Mouse (Mus musculus) left cerebral cortex, postnatal 25 days (tissue): ENCODE data around the gene Stard3nl. TPM values are rescaled to one million over a fixed set of nuclear protein-coding genes. Genes with fewer than 3 reads are reported as not detected.
A peak's percentile ranks its signal among the peaks of the same experiment; 100 is the strongest.
"Not testable (repeated sequence)": the region's sequence is repeated elsewhere in the genome, so short reads cannot be mapped to it uniquely, and the experiment has no call there.

ENCODE experiments used
- DNase-seq, 2 experiments: peaks; one replicate each; pipeline ENCODE4 v3.0.0; 2022; ENCODE audit warnings: low spot score in 2 of 2, mixed read lengths in 1 of 2
- intact Hi-C: fragments of 180-260 bp; cut with DNase I; formaldehyde crosslinking; loops from one replicate; pipeline ENCODE4 v1.15.1; 2025
- total RNA-seq, 2 experiments: library from RNA; stranded (reverse); gene quantifications; 2 replicates each; pipeline ENCODE4 v1.2.3; 2021

Stard3nl gene
- total RNA-seq, 2 experiments from 2014 or later: 59.7 to 62.5 TPM

DNA sequence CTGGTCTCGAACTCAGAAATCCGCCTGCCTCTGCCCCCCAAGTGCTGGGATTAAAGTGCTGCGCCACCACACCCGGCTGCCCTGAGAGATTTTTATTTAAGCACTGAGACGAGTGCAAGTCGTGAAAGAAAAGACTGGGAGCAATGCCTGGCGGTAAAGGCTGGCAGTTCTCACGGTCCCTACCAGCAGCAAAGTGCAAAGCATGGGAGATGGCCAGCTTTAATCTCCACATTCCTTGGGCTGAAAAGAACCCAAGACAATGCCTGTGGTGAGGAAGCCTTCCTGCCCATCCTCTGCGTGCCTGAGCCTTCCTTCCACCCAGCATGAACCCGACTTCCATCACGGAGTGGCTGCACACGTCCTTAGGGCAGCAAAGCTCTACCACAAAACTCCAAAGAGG is 5.7 kb downstream of the Stard3nl start:
- intact Hi-C loops: no loop called here
- DNase-seq: no peak

DNA sequence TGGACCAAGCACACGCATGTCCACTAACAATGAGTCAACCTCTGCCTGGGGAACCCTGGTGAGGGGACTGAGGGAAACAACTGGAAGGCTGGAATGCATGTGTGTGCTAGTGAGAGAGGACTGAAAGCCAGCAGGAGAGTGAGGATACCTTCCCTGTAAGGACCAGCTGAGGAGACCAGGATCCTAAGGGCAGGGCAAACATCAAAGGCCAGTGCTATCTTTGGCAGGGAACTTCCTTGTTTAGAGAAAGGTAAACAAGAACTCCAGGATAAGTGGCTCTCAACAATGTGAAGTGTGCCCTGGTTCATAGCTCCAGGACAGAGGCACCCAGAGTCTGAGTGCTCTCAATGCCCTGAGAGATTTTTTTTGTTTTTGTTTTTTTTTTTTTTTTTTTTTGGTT is 6.2 kb downstream of the Stard3nl start:
- DNase-seq: no peak
- intact Hi-C loops: no loop called here

- intact Hi-C loops: no loop called here
- DNase-seq: no peak
Measured at GRCm38 (mm10) chr13:19385226-19385625, 10.4 kb downstream of the Stard3nl start.

GRCm38 (mm10) chr13:19381112-19381828 is 14.3 kb downstream of the Stard3nl start:
- intact Hi-C loops: no loop called here

GRCm38 (mm10) chr13:19379313-19379712 is 16.3 kb downstream of the Stard3nl start:
- intact Hi-C loops: no loop called here

More at GRCm38 (mm10) chr13:19381112-19381828, 14.3 kb downstream of the Stard3nl start:
- no peak for DNase-seq

DNA sequence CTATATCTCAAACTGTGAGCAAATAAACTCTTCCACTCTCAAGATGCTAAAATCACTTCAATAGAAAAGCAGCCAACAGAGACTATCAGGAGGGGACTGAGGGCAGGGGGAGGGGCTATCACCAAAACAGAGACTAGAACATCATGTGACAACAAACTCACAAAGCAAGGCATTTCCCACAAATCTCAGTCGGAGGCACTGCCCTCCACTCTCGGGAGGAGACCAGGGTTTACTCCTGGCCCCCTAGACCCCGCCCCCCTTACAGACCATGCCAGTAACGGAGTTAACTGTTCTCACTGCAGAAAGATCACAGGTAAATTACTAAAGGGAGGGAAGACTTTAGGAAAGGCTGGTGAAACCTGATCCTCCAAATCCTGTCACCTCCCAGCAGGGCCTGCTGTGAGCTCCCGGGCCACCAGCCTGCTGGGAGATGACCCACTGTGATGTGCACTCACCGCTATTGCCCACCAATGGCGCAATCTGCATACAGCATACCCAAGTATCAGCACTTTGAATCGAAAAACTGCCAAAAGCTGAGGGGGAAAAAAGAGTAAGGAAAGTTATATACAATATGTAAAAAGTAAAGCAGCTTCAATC is 23.4 kb downstream of the Stard3nl start:
- DNase-seq: no peak
- intact Hi-C loops: no loop called here

More at GRCm38 (mm10) chr13:19379313-19379712, 16.3 kb downstream of the Stard3nl start:
- DNase-seq: no peak

DNA sequence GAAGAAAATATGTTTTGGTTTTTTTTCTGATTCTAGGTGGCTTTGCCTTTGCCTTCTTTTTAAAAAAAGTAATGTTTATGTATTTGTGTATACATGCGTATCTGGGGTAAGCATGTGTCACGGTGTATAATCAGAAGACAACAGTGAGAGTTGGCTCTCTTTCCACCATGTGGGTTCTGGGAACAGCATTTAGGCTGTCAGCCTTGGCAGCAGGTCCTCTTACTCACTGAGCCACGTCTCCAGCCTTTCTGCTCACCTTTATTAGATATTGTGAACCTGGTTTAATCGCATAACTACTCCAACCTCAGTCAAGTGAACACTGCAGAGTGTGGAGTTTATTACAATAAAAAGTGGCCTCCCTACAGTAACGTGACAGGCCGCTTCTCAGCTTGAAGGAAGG is 26.8 kb downstream of the Stard3nl start:
- intact Hi-C loops: no loop called here
- no peak for DNase-seq

DNA sequence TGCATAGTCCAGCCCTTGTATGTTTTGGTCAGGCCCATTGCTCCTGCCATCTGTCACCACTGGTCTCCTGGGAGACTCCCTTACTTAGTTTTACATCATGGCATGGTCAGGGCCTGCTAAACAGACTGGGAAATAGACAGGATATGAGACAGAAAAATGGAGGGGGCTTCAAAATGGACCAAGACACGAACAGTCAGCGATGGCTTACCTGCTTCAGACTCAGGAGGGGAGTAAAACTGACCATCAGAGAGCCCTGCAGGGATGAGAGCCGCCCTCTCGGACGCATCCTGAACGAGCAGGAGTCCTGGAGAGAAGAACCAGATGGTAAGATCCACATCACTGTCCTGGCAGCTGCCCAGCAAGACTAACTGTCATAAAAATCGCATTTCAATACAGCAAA is 28.1 kb downstream of the Stard3nl start:
- DNase-seq: no peak
- intact Hi-C loops: no loop called here

- intact Hi-C loops: no loop called here
- no peak for DNase-seq
Measured at GRCm38 (mm10) chr13:19366866-19367265, 28.7 kb downstream of the Stard3nl start.

DNA sequence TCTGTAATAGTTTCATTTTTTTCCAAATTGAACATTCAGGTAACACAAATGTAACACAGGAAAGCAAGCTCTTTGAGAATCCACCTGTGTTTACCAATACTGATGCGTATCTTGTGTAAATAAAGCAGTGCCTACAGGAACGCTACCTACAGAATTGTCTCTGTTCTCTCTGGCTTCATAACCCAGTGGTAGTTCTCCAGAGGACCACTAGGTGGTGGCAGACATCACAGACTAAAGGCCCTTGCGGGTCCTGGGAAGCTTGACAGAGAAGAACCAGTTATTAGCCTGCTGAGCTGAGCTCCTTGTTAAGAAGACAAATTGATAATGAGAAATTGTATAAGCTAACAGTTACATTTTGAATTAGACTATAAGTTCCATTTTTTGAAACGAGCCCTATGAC is 30.0 kb downstream of the Stard3nl start:
- peak; percentile 63 to 73 for DNase-seq
- intact Hi-C loops: loop anchor here (2.0 kb wide), 2 partner anchors 71 to 275 kb away; no protein-coding TSS in a partner anchor

DNA sequence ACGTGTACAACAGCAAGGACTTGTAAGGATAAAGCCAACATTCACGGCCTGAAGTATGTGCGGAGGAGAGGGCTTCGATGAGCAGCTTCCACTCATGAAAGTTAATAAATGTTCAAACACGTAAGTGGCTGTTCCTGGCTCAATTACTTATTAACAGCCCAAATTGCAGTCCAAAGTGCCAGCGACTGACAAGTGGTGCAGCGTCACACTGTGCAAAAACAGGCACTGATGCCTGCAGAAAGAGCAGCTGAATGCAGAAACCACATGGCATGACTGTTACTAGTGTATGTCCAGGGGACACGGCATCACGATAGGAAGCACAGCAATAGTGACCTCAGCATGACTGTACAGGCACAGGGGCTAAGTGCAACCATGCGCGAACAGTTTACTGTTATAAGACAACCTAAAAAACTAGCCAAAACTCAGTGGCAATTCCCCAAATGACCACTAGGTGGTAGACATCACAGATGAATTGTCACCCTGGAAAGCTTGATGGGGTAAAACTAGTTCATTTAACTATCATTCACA is 31.3 kb downstream of the Stard3nl start:
- intact Hi-C loops: loop anchor here (2.0 to 5.0 kb wide), 3 partner anchors 72 to 323 kb away; no protein-coding TSS in a partner anchor
- DNase-seq: peak; percentile 65 to 67

DNA sequence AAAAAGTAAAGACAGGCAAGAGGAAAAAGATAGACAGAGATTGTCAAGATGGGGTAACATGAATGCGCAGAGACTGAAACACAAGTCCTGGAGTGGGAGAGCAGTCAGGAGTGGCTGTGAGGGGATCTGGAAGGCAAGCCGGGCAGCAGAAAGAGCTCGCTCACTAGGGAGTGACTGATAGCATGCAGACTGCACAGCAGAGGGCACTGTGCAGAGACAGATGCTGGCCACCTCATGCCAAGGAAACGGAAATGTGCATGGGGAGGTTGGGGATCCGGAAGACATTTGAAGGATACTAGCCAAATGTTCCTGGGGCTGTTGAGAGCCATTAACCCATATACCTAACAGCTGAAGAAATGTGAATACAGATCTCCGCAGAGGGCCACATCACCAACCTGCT is 33.2 kb downstream of the Stard3nl start:
- no peak for DNase-seq
- intact Hi-C loops: loop anchor here (5.0 kb wide), 1 partner anchor 325 kb away; no protein-coding TSS in a partner anchor

DNA sequence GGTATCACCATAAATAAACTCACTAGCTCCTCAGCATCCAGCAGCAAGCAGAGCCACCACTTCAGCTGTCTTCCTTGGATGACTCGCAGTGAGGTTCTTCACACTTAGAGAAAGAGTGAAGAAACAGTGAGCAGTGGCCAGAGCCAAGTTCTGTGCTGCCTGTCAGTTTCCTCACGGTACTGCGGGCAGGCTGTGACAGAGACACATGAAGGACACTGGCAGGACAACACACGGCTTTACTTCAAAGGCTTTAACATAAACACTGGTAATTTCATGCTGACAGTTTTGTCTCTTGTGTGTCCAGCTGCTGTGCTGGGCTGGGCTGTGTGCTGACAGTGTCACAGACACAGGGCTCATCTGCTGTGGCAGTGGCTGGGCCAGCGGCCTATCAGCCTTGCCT is 37.6 kb downstream of the Stard3nl start:
- DNase-seq: peak in 1 of 2 experiments; percentile 33
- intact Hi-C loops: no loop called here

DNA sequence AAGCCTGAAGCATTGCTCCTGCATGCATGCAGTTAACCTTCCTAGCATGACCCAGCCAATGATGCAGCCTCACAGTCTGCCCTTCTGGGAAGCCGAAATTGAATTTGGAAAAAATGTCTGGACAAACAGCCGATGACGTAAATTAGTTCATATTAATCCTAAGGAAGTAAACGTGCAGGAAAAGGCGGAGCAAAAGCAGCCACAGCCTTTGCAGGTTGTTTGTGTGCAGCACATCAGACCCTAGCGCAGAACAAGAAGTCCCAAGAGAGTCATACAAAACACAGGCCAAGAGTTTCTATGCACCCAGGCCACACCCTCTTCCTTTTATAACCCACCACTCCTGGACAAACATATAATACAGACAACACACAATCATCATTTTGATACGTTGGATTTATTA is 38.3 kb downstream of the Stard3nl start:
- intact Hi-C loops: no loop called here
- no peak for DNase-seq

- intact Hi-C loops: no loop called here
- DNase-seq: no peak
Measured at GRCm38 (mm10) chr13:19356720-19357119, 38.9 kb downstream of the Stard3nl start.

GRCm38 (mm10) chr13:19356120-19356519 is 39.5 kb downstream of the Stard3nl start:
- no peak for DNase-seq
- intact Hi-C loops: no loop called here

DNA sequence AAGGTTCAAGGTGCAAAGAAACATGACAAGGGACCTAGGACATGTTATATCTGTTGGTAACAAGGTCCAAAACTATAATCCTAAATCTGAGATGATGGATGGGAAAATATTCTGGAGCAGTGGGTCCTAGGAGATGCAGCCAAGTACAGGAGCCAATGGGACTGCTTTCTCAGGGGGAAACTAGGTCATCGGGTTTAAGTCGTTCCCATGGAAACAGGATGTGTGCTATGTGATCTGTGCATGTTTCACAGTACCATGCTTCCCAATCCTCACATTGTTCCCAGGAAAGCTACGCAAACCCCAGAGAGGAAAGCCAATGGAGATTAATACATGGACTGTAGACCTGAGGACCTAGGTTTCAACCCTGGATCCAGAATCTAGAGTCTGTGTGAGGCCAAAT is 42.8 kb downstream of the Stard3nl start:
- DNase-seq: no peak
- intact Hi-C loops: no loop called here

- intact Hi-C loops, DNase-seq: not testable (repeated sequence)
Measured at GRCm38 (mm10) chr13:19340356-19340755, 55.2 kb downstream of the Stard3nl start.

DNA sequence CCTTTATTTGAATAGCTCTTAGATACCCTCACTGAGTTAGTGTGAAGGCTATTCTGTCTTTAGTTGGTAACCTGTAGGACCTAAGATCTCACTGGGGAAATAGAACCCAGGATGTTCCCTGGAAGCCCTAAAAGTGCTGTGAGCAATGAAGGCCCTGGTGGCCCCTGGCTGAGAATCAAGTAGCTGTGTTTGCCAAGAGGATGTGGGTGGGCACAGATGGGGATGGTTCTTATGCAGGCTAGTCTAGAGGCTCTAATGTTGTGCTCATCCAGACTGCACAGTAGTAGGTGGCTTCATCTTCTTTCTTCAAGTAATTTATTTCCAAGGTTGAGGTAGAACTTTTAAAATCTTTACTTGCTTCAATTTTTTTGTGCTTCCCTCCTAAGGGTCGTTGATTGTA is 59.3 kb downstream of the Stard3nl start:
- intact Hi-C loops: not testable (repeated sequence)
- DNase-seq: peak in 1 of 2 experiments; percentile 78
